Mouse (Mus musculus): ENCODE data around the gene Exoc7. TPM values are rescaled to one million over a fixed set of nuclear protein-coding genes. Genes with fewer than 3 reads are reported as not detected.

Gene Exoc7
- polyA plus RNA-seq, 1 experiment from 2014 or later: 129 TPM

GRCm38 (mm10) chr11:116336393-116336792 lies 29.4 kb upstream of the Exoc7 start:
- Histone ChIP-seq H3K27ac (ENCODE audit: low read depth, low read length) (no peak overlapping the region), H3K9ac (replicated peaks; ENCODE audit: low read depth, low read length) (no peak overlapping the region; the same call in 1 of the 2 replicates), H3K9me3 (ENCODE audit: control insufficient read depth, low read length) (no peaks in the 10 kb centered on the region), H3K27me3 (ENCODE audit: control insufficient read depth, insufficient read depth, low read length) (no peaks in the 10 kb centered on the region; the same call in 1 of the 2 replicates), H3K4me3 (ENCODE audit: low read depth, low read length) (no peak overlapping the region), H3K36me3 (ENCODE audit: control insufficient read depth, insufficient read depth, low read length) (peaks cover 5% of the 10 kb centered on the region; the same call in 1 of the 2 replicates), H3K4me2 (ENCODE audit: low read depth, low read length) (peak overlapping the region; percentile 90; the same call in 1 of the 2 replicates), H3K4me1 (ENCODE audit: control insufficient read depth, insufficient read depth, low read length) (peaks cover 15% of the 10 kb centered on the region; the same call in 1 of the 2 replicates)
- 72% methylated on average over 4 of the region's 4 CpGs for WGBS
- no peak for ATAC-seq (ENCODE audit: low read depth)

GRCm38 (mm10) chr11:116335244-116336036 lies 28.4 kb upstream of the Exoc7 start, which contains the start of gene Foxj1:
Gene Foxj1, minus strand, starts transcription at chr11:116335399.
- Histone ChIP-seq H3K9ac (replicated peaks; ENCODE audit: low read depth, low read length) (peak within 1 kb of the TSS; percentile 43), H3K27ac (ENCODE audit: low read depth, low read length) (peak within 1 kb of the TSS; percentile 68; the same call in 1 of the 2 replicates), H3K27me3 (ENCODE audit: control insufficient read depth, insufficient read depth, low read length) (no peaks in the 10 kb centered on the region; the same call in 1 of the 2 replicates), H3K4me3 (ENCODE audit: low read depth, low read length) (peak within 1 kb of the TSS; percentile 39), H3K4me2 (ENCODE audit: low read depth, low read length) (peak within 1 kb of the TSS; percentile 90), H3K36me3 (ENCODE audit: control insufficient read depth, insufficient read depth, low read length) (peaks cover 5% of the 10 kb centered on the region; the same call in 1 of the 2 replicates), H3K4me1 (ENCODE audit: control insufficient read depth, insufficient read depth, low read length) (peaks cover 15% of the 10 kb centered on the region; the same call in 1 of the 2 replicates), H3K9me3 (ENCODE audit: control insufficient read depth, low read length) (no peaks in the 10 kb centered on the region)
- peak; percentile 93 for ATAC-seq (ENCODE audit: low read depth)
- under 1% methylated on average over 55 of the region's 61 CpGs for WGBS

GRCm38 (mm10) chr11:116334417-116334782 lies 27.4 kb upstream of the Exoc7 start:
- H3K36me3 ChIP-seq (ENCODE audit: control insufficient read depth, insufficient read depth, low read length): no peaks in the 10 kb centered on the region
- WGBS: 10% methylated on average over 26 of the region's 26 CpGs
- peaks cover 24% of the 10 kb centered on the region for H3K4me1 ChIP-seq (ENCODE audit: control insufficient read depth, insufficient read depth, low read length)
- ATAC-seq (ENCODE audit: low read depth): no peak
- no peak overlapping the region; the same call in 1 of the 2 replicates for H3K9ac ChIP-seq (replicated peaks; ENCODE audit: low read depth, low read length)
- no peak overlapping the region for H3K27ac ChIP-seq (ENCODE audit: low read depth, low read length)
- H3K9me3 ChIP-seq (ENCODE audit: control insufficient read depth, low read length): no peaks in the 10 kb centered on the region
- peak overlapping the region; percentile 90 for H3K4me2 ChIP-seq (ENCODE audit: low read depth, low read length)
- H3K27me3 ChIP-seq (ENCODE audit: control insufficient read depth, insufficient read depth, low read length): no peaks in the 10 kb centered on the region; the same call in 1 of the 2 replicates
- H3K4me3 ChIP-seq (ENCODE audit: low read depth, low read length): peak overlapping the region; percentile 39

- no peak for ATAC-seq (ENCODE audit: low read depth)
- WGBS: 27% methylated on average over 31 of the region's 31 CpGs
- H3K9me3 ChIP-seq (ENCODE audit: control insufficient read depth, low read length): no peaks in the 10 kb centered on the region
- no peak overlapping the region; the same call in 1 of the 2 replicates for H3K9ac ChIP-seq (replicated peaks; ENCODE audit: low read depth, low read length)
- peak overlapping the region; percentile 90 for H3K4me2 ChIP-seq (ENCODE audit: low read depth, low read length)
- H3K36me3 ChIP-seq (ENCODE audit: control insufficient read depth, insufficient read depth, low read length): no peaks in the 10 kb centered on the region
- H3K27me3 ChIP-seq (ENCODE audit: control insufficient read depth, insufficient read depth, low read length): no peaks in the 10 kb centered on the region; the same call in 1 of the 2 replicates
- peak overlapping the region; percentile 39 for H3K4me3 ChIP-seq (ENCODE audit: low read depth, low read length)
- peaks cover 27% of the 10 kb centered on the region for H3K4me1 ChIP-seq (ENCODE audit: control insufficient read depth, insufficient read depth, low read length)
- no peak overlapping the region for H3K27ac ChIP-seq (ENCODE audit: low read depth, low read length)
Observed at GRCm38 (mm10) chr11:116333526-116334416, 26.7 kb upstream of the Exoc7 start.

- no peak overlapping the region for H3K4me3 ChIP-seq (ENCODE audit: low read depth, low read length)
- H3K4me1 ChIP-seq (ENCODE audit: control insufficient read depth, insufficient read depth, low read length): peaks cover 27% of the 10 kb centered on the region
- ATAC-seq (ENCODE audit: low read depth): no peak
- H3K27me3 ChIP-seq (ENCODE audit: control insufficient read depth, insufficient read depth, low read length): no peaks in the 10 kb centered on the region; the same call in 1 of the 2 replicates
- H3K36me3 ChIP-seq (ENCODE audit: control insufficient read depth, insufficient read depth, low read length): no peaks in the 10 kb centered on the region
- no peaks in the 10 kb centered on the region for H3K9me3 ChIP-seq (ENCODE audit: control insufficient read depth, low read length)
- H3K4me2 ChIP-seq (ENCODE audit: low read depth, low read length): 0 out of 2 replicates have a peak overlapping the region, but pooled peaks have one; percentile 3
- 69% methylated on average over 3 of the region's 3 CpGs for WGBS
- H3K27ac ChIP-seq (ENCODE audit: low read depth, low read length): no peak overlapping the region; the same call in 1 of the 2 replicates
- no peak overlapping the region for H3K9ac ChIP-seq (replicated peaks; ENCODE audit: low read depth, low read length)
Observed at GRCm38 (mm10) chr11:116332983-116333270, 25.9 kb upstream of the Exoc7 start.

- Histone ChIP-seq H3K36me3 (ENCODE audit: control insufficient read depth, insufficient read depth, low read length) (no peaks in the 10 kb centered on the region), H3K4me2 (ENCODE audit: low read depth, low read length) (0 out of 2 replicates have a peak overlapping the region, but pooled peaks have one; percentile 14), H3K4me3 (ENCODE audit: low read depth, low read length) (no peak overlapping the region), H3K27me3 (ENCODE audit: control insufficient read depth, insufficient read depth, low read length) (no peaks in the 10 kb centered on the region; the same call in 1 of the 2 replicates), H3K4me1 (ENCODE audit: control insufficient read depth, insufficient read depth, low read length) (peaks cover 27% of the 10 kb centered on the region), H3K27ac (ENCODE audit: low read depth, low read length) (peak overlapping the region; percentile 44; the same call in 1 of the 2 replicates), H3K9me3 (ENCODE audit: control insufficient read depth, low read length) (no peaks in the 10 kb centered on the region), H3K9ac (replicated peaks; ENCODE audit: low read depth, low read length) (no peak overlapping the region)
- 16% methylated on average over 15 of the region's 19 CpGs for WGBS
- ATAC-seq (ENCODE audit: low read depth): peak; percentile 38
Observed at GRCm38 (mm10) chr11:116332232-116332982, 25.4 kb upstream of the Exoc7 start.

GRCm38 (mm10) chr11:116330211-116330518 lies 23.1 kb upstream of the Exoc7 start:
- Histone ChIP-seq H3K9me3 (ENCODE audit: control insufficient read depth, low read length) (no peaks in the 10 kb centered on the region), H3K4me1 (ENCODE audit: control insufficient read depth, insufficient read depth, low read length) (peaks cover 21% of the 10 kb centered on the region), H3K9ac (replicated peaks; ENCODE audit: low read depth, low read length) (no peak overlapping the region), H3K27me3 (ENCODE audit: control insufficient read depth, insufficient read depth, low read length) (no peaks in the 10 kb centered on the region; the same call in 1 of the 2 replicates), H3K4me2 (ENCODE audit: low read depth, low read length) (no peak overlapping the region), H3K36me3 (ENCODE audit: control insufficient read depth, insufficient read depth, low read length) (no peaks in the 10 kb centered on the region), H3K27ac (ENCODE audit: low read depth, low read length) (peak overlapping the region; percentile 76), H3K4me3 (ENCODE audit: low read depth, low read length) (no peak overlapping the region)
- ATAC-seq (ENCODE audit: low read depth): no peak
- 56% methylated on average over 7 of the region's 7 CpGs for WGBS

Measured in neural tube, embryonic 14.5 days (tissue).